Mouse (Mus musculus) brain, embryonic 14.5 days (tissue): ENCODE measurements at regions not wholly inside any gene's neighbourhood (a gene's known extent, or its start where the extent isn't known, plus 50 kb on each side); places are given as distances from the start of the nearest gene placed in this dataset.

Experiments used
- CTCF ChIP-seq: fragments of 200-500 bp; IDR thresholded peaks from 2 replicates; pipeline ENCODE4 v1.5.1; 2012; ENCODE audit warnings: inconsistent platforms, mild to moderate bottlenecking, moderate library complexity, borderline replicate concordance; ENCODE audit not compliant: insufficient read depth, insufficient read length; ENCODE audit errors: extremely low read depth
- POLR2A ChIP-seq: fragments of 200-500 bp; IDR thresholded peaks from 2 replicates; pipeline ENCODE4 v1.6.1; 2012; ENCODE audit warnings: mild to moderate bottlenecking, inconsistent platforms, borderline replicate concordance; ENCODE audit not compliant: poor library complexity, insufficient read depth, insufficient read length, severe bottlenecking; ENCODE audit errors: extremely low read depth

GRCm38 (mm10) chr4:142816986-142817385, 395.8 kb downstream of the Prdm2 start:
- TF ChIP-seq CTCF, result peak; percentile 23; the same call in 1 of the 2 replicates
- TF ChIP-seq POLR2A, result no peak
